Mouse (Mus musculus) lung, embryonic 16.5 days (tissue): ENCODE data around the gene Olfr1341. TPM values are rescaled to one million over a fixed set of nuclear protein-coding genes. Genes with fewer than 3 reads are reported as not detected.

Experiments used
- ATAC-seq: fragments of 200-750 bp; cut with Nextera tagmentation; 2 replicates; pipeline ENCODE4 v1.8.0; 2017; ENCODE audit warnings: low read depth, mild to moderate bottlenecking, moderate library complexity
- H3K27ac ChIP-seq: fragments of 300-500 bp; sonication (generic); 2 replicates; pipeline ENCODE4 v1.5.1; 2014; ENCODE audit warnings: mild to moderate bottlenecking, control low read depth, low read length
- H3K27me3 ChIP-seq: fragments of 300-500 bp; sonication (generic); 2 replicates; pipeline ENCODE4 v1.6.1; 2014; ENCODE audit warnings: low read depth, low read length, mixed read lengths; ENCODE audit not compliant: control insufficient read depth, insufficient read depth
- H3K36me3 ChIP-seq: fragments of 300-500 bp; sonication (generic); 2 replicates; pipeline ENCODE4 v1.6.1; 2014; ENCODE audit warnings: low read length; ENCODE audit not compliant: control insufficient read depth, insufficient read depth
- H3K4me1 ChIP-seq: fragments of 300-500 bp; sonication (generic); replicated peaks from 2 replicates; pipeline ENCODE4 v1.6.1; 2014; ENCODE audit warnings: low read length, mixed read lengths; ENCODE audit not compliant: control insufficient read depth, insufficient read depth
- H3K4me2 ChIP-seq: fragments of 300-500 bp; sonication (generic); 2 replicates; pipeline ENCODE4 v1.6.1; 2014; ENCODE audit warnings: low read depth, low read length, control low read depth
- H3K4me3 ChIP-seq: fragments of 300-500 bp; sonication (generic); 2 replicates; pipeline ENCODE4 v1.5.1; 2014; ENCODE audit warnings: mild to moderate bottlenecking, low read length, control low read depth
- H3K9ac ChIP-seq: fragments of 300-500 bp; sonication (generic); 2 replicates; pipeline ENCODE4 v1.6.1; 2014; ENCODE audit warnings: low read length, control low read depth
- H3K9me3 ChIP-seq: fragments of 300-500 bp; sonication (generic); 2 replicates; pipeline ENCODE4 v1.6.1; 2016; ENCODE audit warnings: low read length; ENCODE audit not compliant: control insufficient read depth
- whole genome bisulfite sequencing: fragments of 180-500 bp; shearing (Covaris S2); extraction: QIAGEN DNeasy Blood & Tissue Kit; methylation state at CpG from one replicate; pipeline ENCODE4 v1.1.7; 2014; 5-methylcytosine and 5-hydroxymethylcytosine counted together
- polyA plus RNA-seq: library from polyadenylated mRNA; unstranded; fragments of >200 nt; fragmentation: Nextera tagmentation; extraction: Ambion mirVana; gene quantifications from 2 replicates; pipeline ENCODE4 v1.2.1, GENCODE M21; 2015

Olfr1341 gene
- not detected in 2 replicates for polyA plus RNA-seq

GRCm38 (mm10) chr4:118703223-118703622 lies at the start of gene Olfr1341:
TSS of gene Olfr1341 (plus strand) at chr4:118703523.
- Histone ChIP-seq H3K9ac (no peak within 1 kb of the TSS), H3K4me3 (no peak within 1 kb of the TSS), H3K4me1 (no peaks in the 10 kb centered on the region), H3K4me2 (no peak within 1 kb of the TSS), H3K27me3 (no peaks in the 10 kb centered on the region), H3K36me3 (no peaks in the 10 kb centered on the region), H3K9me3 (no peaks in the 10 kb centered on the region), H3K27ac (no peak within 1 kb of the TSS)
- WGBS, result 69% methylated on average over 3 of the region's 3 CpGs
- no peak for ATAC-seq

GRCm38 (mm10) chr4:118658652-118659051 lies 44.7 kb upstream of the Olfr1341 start, which contains the start of gene Olfr62:
TSS of gene Olfr62 (plus strand) at chr4:118658952.
- Histone ChIP-seq H3K4me3 (no peak within 1 kb of the TSS), H3K36me3 (no peaks in the 10 kb centered on the region), H3K27ac (no peak within 1 kb of the TSS), H3K4me2 (no peak within 1 kb of the TSS), H3K27me3 (no peaks in the 10 kb centered on the region), H3K9ac (no peak within 1 kb of the TSS), H3K4me1 (no peaks in the 10 kb centered on the region), H3K9me3 (no peaks in the 10 kb centered on the region)
- no peak for ATAC-seq

GRCm38 (mm10) chr4:118687086-118687485 lies 16.2 kb upstream of the Olfr1341 start:
- no peak overlapping the region for H3K4me2 ChIP-seq
- no peaks in the 10 kb centered on the region for H3K4me1 ChIP-seq
- no peaks in the 10 kb centered on the region for H3K27me3 ChIP-seq
- H3K4me3 ChIP-seq, result no peak overlapping the region
- H3K9ac ChIP-seq, result no peak overlapping the region
- no peak overlapping the region; the same call in 1 of the 2 replicates for H3K27ac ChIP-seq
- WGBS, result 30% methylated on average over 2 of the region's 2 CpGs
- no peaks in the 10 kb centered on the region for H3K9me3 ChIP-seq
- ATAC-seq, result peak; percentile 71
- H3K36me3 ChIP-seq, result no peaks in the 10 kb centered on the region

- Histone ChIP-seq H3K4me3 (no peak within 1 kb of the TSS), H3K27me3 (no peaks in the 10 kb centered on the region), H3K9me3 (no peaks in the 10 kb centered on the region), H3K36me3 (no peaks in the 10 kb centered on the region), H3K9ac (no peak within 1 kb of the TSS), H3K27ac (no peak within 1 kb of the TSS), H3K4me1 (no peaks in the 10 kb centered on the region), H3K4me2 (no peak within 1 kb of the TSS; the same call in 1 of the 2 replicates)
- WGBS, result 38% methylated on average over 12 of the region's 12 CpGs
- ATAC-seq, result no peak; the same call in 1 of the 2 replicates
Measured at GRCm38 (mm10) chr4:118692412-118692973, 10.8 kb upstream of the Olfr1341 start, which contains the start of gene Olfr1342. TSS of gene Olfr1342 (minus strand) at chr4:118692756.

GRCm38 (mm10) chr4:118693812-118694211 lies 9.5 kb upstream of the Olfr1341 start:
- 57% methylated on average over 2 of the region's 2 CpGs for WGBS
- no peaks in the 10 kb centered on the region for H3K9me3 ChIP-seq
- ATAC-seq, result no peak
- no peak overlapping the region for H3K4me2 ChIP-seq
- no peak overlapping the region for H3K9ac ChIP-seq
- no peak overlapping the region for H3K27ac ChIP-seq
- H3K4me3 ChIP-seq, result no peak overlapping the region
- H3K36me3 ChIP-seq, result no peaks in the 10 kb centered on the region
- no peaks in the 10 kb centered on the region for H3K27me3 ChIP-seq
- H3K4me1 ChIP-seq, result no peaks in the 10 kb centered on the region

GRCm38 (mm10) chr4:118708086-118708485 lies 4.8 kb downstream of the Olfr1341 start:
- Histone ChIP-seq H3K4me2 (no peak overlapping the region), H3K27me3 (no peaks in the 10 kb centered on the region), H3K9me3 (no peaks in the 10 kb centered on the region), H3K4me1 (no peaks in the 10 kb centered on the region), H3K27ac (no peak overlapping the region), H3K9ac (no peak overlapping the region), H3K36me3 (no peaks in the 10 kb centered on the region), H3K4me3 (no peak overlapping the region)
- WGBS, result 78% methylated on average over 5 of the region's 5 CpGs
- no peak for ATAC-seq

GRCm38 (mm10) chr4:118711656-118712055 lies 8.3 kb downstream of the Olfr1341 start:
- Histone ChIP-seq H3K4me2 (no peak overlapping the region), H3K4me1 (no peaks in the 10 kb centered on the region), H3K27ac (no peak overlapping the region), H3K9ac (no peak overlapping the region), H3K36me3 (no peaks in the 10 kb centered on the region), H3K4me3 (no peak overlapping the region), H3K27me3 (no peaks in the 10 kb centered on the region), H3K9me3 (no peaks in the 10 kb centered on the region)
- WGBS, result 63% methylated on average over 1 of the region's 1 CpGs
- ATAC-seq, result no peak

- no peak within 1 kb of the TSS for H3K4me2 ChIP-seq
- H3K27ac ChIP-seq, result no peak within 1 kb of the TSS
Measured at GRCm38 (mm10) chr4:118719838-118720237, 16.5 kb downstream of the Olfr1341 start, which contains the start of gene Olfr1340. TSS of gene Olfr1340 (plus strand) at chr4:118720138.

GRCm38 (mm10) chr4:118721742-118722483 lies 18.6 kb downstream of the Olfr1341 start:
- WGBS, result 48% methylated on average over 10 of the region's 10 CpGs
- no peak overlapping the region for H3K4me3 ChIP-seq
- H3K36me3 ChIP-seq, result no peaks in the 10 kb centered on the region
- ATAC-seq, result no peak
- no peak overlapping the region for H3K9ac ChIP-seq
- no peaks in the 10 kb centered on the region for H3K4me1 ChIP-seq
- no peak overlapping the region for H3K4me2 ChIP-seq
- no peak overlapping the region for H3K27ac ChIP-seq
- H3K27me3 ChIP-seq, result no peaks in the 10 kb centered on the region
- H3K9me3 ChIP-seq, result no peaks in the 10 kb centered on the region

More at GRCm38 (mm10) chr4:118719838-118720237, 16.5 kb downstream of the Olfr1341 start, which contains the start of gene Olfr1340:
- Histone ChIP-seq H3K36me3 (no peaks in the 10 kb centered on the region), H3K27me3 (no peaks in the 10 kb centered on the region), H3K9me3 (no peaks in the 10 kb centered on the region), H3K4me1 (no peaks in the 10 kb centered on the region), H3K4me3 (no peak within 1 kb of the TSS), H3K9ac (no peak within 1 kb of the TSS)
- no peak for ATAC-seq
